In the genomic region with DNA sequence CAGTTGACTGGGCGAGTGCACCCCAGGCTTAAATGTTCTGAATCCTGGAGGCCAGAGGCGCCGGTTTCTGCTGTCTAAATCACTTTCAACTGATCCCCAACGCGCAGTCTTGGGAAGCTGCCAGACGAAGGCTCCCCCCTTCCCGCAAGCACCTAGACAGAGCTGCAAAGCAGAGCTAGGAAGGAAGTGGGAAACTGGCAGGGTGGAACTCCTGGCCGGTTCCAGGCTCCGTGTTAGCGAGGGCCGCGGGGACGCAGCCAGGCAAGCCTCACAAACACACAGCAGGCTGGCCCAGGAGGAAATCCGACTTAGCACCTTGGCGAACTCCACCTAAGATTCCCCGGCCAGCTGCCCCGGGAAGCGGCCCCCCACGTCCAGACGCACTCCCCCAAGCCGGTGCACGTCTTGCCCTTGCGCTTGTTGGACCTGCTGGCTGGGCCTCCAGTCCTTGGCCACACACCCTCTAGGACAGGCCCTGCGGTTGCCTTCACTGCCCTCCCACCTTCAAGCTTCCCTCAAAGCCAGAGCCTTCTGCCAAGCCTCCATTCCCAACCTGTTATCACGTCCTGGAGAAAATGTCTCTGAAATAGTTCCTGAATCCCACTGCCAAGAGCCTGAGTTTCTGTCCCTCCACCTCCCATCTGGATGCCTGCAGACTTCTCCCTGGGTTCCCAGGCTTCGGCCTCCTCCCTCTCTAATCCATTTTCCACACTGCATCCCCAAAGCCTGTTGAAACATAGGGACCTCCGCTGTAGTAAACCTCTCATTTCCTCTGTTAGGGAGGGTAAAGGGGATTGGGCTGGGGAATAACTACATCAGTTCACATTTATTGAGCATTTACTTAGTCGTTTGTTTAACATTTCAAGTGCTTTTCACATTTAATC, we compare ENCODE assay signal across 8 mouse cellular contexts.
DNase-seq lines count a peak whose midpoint lies in the region; ATAC-seq and TF ChIP-seq lines count a peak whose summit lies in the region.

No protein-coding gene starts in this region.

- H3K27ac ChIP-seq in kidney, adult 2 months (ENCODE audit: insufficient read depth, low read depth, low read length): no peak overlapping the region
- peak overlapping the region; percentile 46 for H3K27ac ChIP-seq in hindbrain, embryonic 16.5 days (ENCODE audit: low read depth, low read length)
- H3K27ac ChIP-seq in liver, embryonic 13.5 days: no peak overlapping the region
- peak overlapping the region; percentile 62; the same call in 1 of the 2 replicates for H3K27ac ChIP-seq in neural tube, embryonic 14.5 days (ENCODE audit: low read depth, low read length)

- TF ChIP-seq CTCF in kidney, adult 2 months (conservative IDR thresholded peaks at IDR 0.05; ENCODE audit: insufficient read depth, insufficient read length, low read depth, low read length): no peak

- H3K4me1 ChIP-seq in kidney, adult 2 months (ENCODE audit: control insufficient read depth, insufficient read depth, low read length): no peaks in the 10 kb centered on the region
- H3K4me1 ChIP-seq in hindbrain, embryonic 16.5 days (ENCODE audit: control insufficient read depth, insufficient read depth, low read depth, low read length): peaks cover 16% of the 10 kb centered on the region
- H3K4me1 ChIP-seq in liver, embryonic 13.5 days (replicated peaks): peaks cover 26% of the 10 kb centered on the region
- peaks cover 8% of the 10 kb centered on the region; the same call in 1 of the 2 replicates for H3K4me1 ChIP-seq in neural tube, embryonic 14.5 days (ENCODE audit: control insufficient read depth, insufficient read depth, low read length)

- no peaks in the 10 kb centered on the region for H3K27me3 ChIP-seq in kidney, adult 2 months (replicated peaks; ENCODE audit: control insufficient read depth, insufficient read depth, low read length)
- H3K27me3 ChIP-seq in hindbrain, embryonic 16.5 days (replicated peaks; ENCODE audit: control insufficient read depth, insufficient read depth, low read length): no peaks in the 10 kb centered on the region
- no peaks in the 10 kb centered on the region for H3K27me3 ChIP-seq in liver, embryonic 13.5 days
- H3K27me3 ChIP-seq in neural tube, embryonic 14.5 days (ENCODE audit: control insufficient read depth, insufficient read depth, low read length): no peaks in the 10 kb centered on the region

- no peak overlapping the region for H3K4me3 ChIP-seq in kidney, adult 2 months (ENCODE audit: insufficient read depth, low read depth, low read length)
- H3K4me3 ChIP-seq in hindbrain, embryonic 16.5 days (ENCODE audit: low read length): peak overlapping the region; percentile 35
- H3K4me3 ChIP-seq in liver, embryonic 13.5 days (replicated peaks): 0 out of 2 replicates have a peak overlapping the region, but pooled peaks have one; percentile 16
- H3K4me3 ChIP-seq in neural tube, embryonic 14.5 days (ENCODE audit: low read depth, low read length): peak overlapping the region; percentile 30

- intact Hi-C loops in gastrocnemius, postnatal 36 days (cut with DNase I): no loop called here

- H3K9ac ChIP-seq in hindbrain, embryonic 16.5 days (ENCODE audit: low read depth, low read length): peak overlapping the region; percentile 57
- H3K9ac ChIP-seq in liver, embryonic 13.5 days: 0 out of 2 replicates have a peak overlapping the region, but pooled peaks have one; percentile 36
- peak overlapping the region; percentile 39; the same call in 1 of the 2 replicates for H3K9ac ChIP-seq in neural tube, embryonic 14.5 days (replicated peaks; ENCODE audit: low read depth, low read length)

- no peak for TF ChIP-seq POLR2A in kidney, adult 2 months (IDR thresholded peaks at IDR 0.05; ENCODE audit: low read depth, low read length)

- ATAC-seq in hindbrain, embryonic 16.5 days: peak; percentile 85
- 0 out of 2 replicates have a peak, but pooled peaks have one; percentile 43 for ATAC-seq in liver, embryonic 13.5 days (ENCODE audit: low read depth)
- peak; percentile 78 for ATAC-seq in neural tube, embryonic 14.5 days (ENCODE audit: low read depth)

- peak overlapping the region; percentile 61 for H3K4me2 ChIP-seq in hindbrain, embryonic 16.5 days (ENCODE audit: low read length)
- peak overlapping the region; percentile 55 for H3K4me2 ChIP-seq in liver, embryonic 13.5 days
- H3K4me2 ChIP-seq in neural tube, embryonic 14.5 days (ENCODE audit: low read depth, low read length): peak overlapping the region; percentile 68

- WGBS in kidney, adult 2 months: 42% methylated on average over 28 of the region's 28 CpGs
- WGBS in hindbrain, embryonic 16.5 days: 10% methylated on average over 28 of the region's 28 CpGs
- WGBS in liver, embryonic 13.5 days (ENCODE audit: insufficient replicate concordance): 39% methylated on average over 28 of the region's 28 CpGs
- WGBS in neural tube, embryonic 14.5 days: 16% methylated on average over 28 of the region's 28 CpGs

- H3K36me3 ChIP-seq in kidney, adult 2 months (ENCODE audit: control insufficient read depth, insufficient read depth, low read length): 0 out of 2 replicates have a peak, but pooled peaks cover 2% of the 10 kb centered on the region
- no peaks in the 10 kb centered on the region for H3K36me3 ChIP-seq in hindbrain, embryonic 16.5 days (ENCODE audit: control insufficient read depth, insufficient read depth, low read length)
- no peaks in the 10 kb centered on the region for H3K36me3 ChIP-seq in liver, embryonic 13.5 days
- H3K36me3 ChIP-seq in neural tube, embryonic 14.5 days (ENCODE audit: control insufficient read depth, insufficient read depth, low read length): no peaks in the 10 kb centered on the region

- H3K9me3 ChIP-seq in hindbrain, embryonic 16.5 days (ENCODE audit: control insufficient read depth, low read length): no peaks in the 10 kb centered on the region
- no peaks in the 10 kb centered on the region for H3K9me3 ChIP-seq in liver, embryonic 13.5 days (replicated peaks)
- H3K9me3 ChIP-seq in neural tube, embryonic 14.5 days (ENCODE audit: control insufficient read depth, low read length): no peaks in the 10 kb centered on the region

- DNase-seq in kidney, postnatal 10 days: peak; percentile 69
- DNase-seq in kidney, adult 2 months: no peak
- peak; percentile 49 to 59 for DNase-seq in cerebellum, postnatal 36 days
- DNase-seq in gastrocnemius, postnatal 36 days: peak; percentile 33 to 48
- no peak for DNase-seq in liver, embryonic 13.5 days
- DNase-seq in c-Kit-positive CD71-positive TER-119-positive erythroid progenitor cells, embryonic 14.5 days (ENCODE audit: low spot score): no peak

Comparison
In these comparisons a context has a peak if more than half of its experiments do, and no peak if none do; other contexts are left out.
1. DNase-seq: peak in kidney, postnatal 10 days (single experiment), cerebellum, postnatal 36 days (2 of 2) and gastrocnemius, postnatal 36 days (2 of 2); none in kidney, adult 2 months (single experiment), liver, embryonic 13.5 days (single experiment) and c-Kit-positive CD71-positive TER-119-positive erythroid progenitor cells, embryonic 14.5 days (single experiment).
2. H3K27ac ChIP-seq: peak in hindbrain, embryonic 16.5 days (single experiment) and neural tube, embryonic 14.5 days (single experiment); none in kidney, adult 2 months (single experiment) and liver, embryonic 13.5 days (single experiment).
3. Peak in every context shown above with its lines, with median percentiles within 50 percentile points of each other: ATAC-seq, H3K4me2 ChIP-seq and H3K9ac ChIP-seq.